Mouse (Mus musculus) liver, adult 2 months (tissue): ENCODE measurements at regions not wholly inside any gene's neighbourhood (a gene's known extent, or its start where the extent isn't known, plus 50 kb on each side); places are given as distances from the start of the nearest gene placed in this dataset.

ENCODE experiments used
- DNase-seq: peaks from one replicate; pipeline ENCODE4 v3.0.0-alpha.2; 2011; ENCODE audit warnings: low read depth, low spot score; ENCODE audit errors: extremely low read depth
- H3K27ac ChIP-seq: fragments of 200-500 bp; replicated peaks from 2 replicates; pipeline ENCODE4 v1.5.1; 2012; ENCODE audit warnings: low read depth, mild to moderate bottlenecking, control low read depth, inconsistent platforms, low read length; ENCODE audit not compliant: insufficient read depth
- H3K27me3 ChIP-seq: fragments of 200-500 bp; 2 replicates; pipeline ENCODE4 v1.6.1; 2012; ENCODE audit warnings: mild to moderate bottlenecking, moderate library complexity, low read length, inconsistent platforms; ENCODE audit not compliant: control insufficient read depth, insufficient read depth
- H3K36me3 ChIP-seq: fragments of 200-500 bp; 2 replicates; pipeline ENCODE4 v1.6.1; 2012; ENCODE audit warnings: low read length, inconsistent platforms; ENCODE audit not compliant: control insufficient read depth, insufficient read depth
- H3K4me1 ChIP-seq: fragments of 200-500 bp; 2 replicates; pipeline ENCODE4 v1.6.1; 2011; ENCODE audit warnings: low read length; ENCODE audit not compliant: control insufficient read depth, insufficient read depth
- H3K4me3 ChIP-seq: fragments of 200-500 bp; 2 replicates; pipeline ENCODE4 v1.5.1; 2011; ENCODE audit warnings: low read depth, mild to moderate bottlenecking, control low read depth, low read length, moderate library complexity; ENCODE audit not compliant: insufficient read depth
- H3K79me2 ChIP-seq: fragments of 200-500 bp; 2 replicates; pipeline ENCODE4 v1.6.1; 2012; ENCODE audit warnings: inconsistent platforms, mild to moderate bottlenecking, low read length, moderate library complexity; ENCODE audit not compliant: control insufficient read depth, insufficient read depth
- H3K9ac ChIP-seq: fragments of 200-500 bp; 2 replicates; pipeline ENCODE4 v1.6.1; 2012; ENCODE audit warnings: low read depth, mild to moderate bottlenecking, control low read depth, inconsistent platforms, low read length
- CTCF ChIP-seq: fragments of 200-500 bp; IDR thresholded peaks from 2 replicates; pipeline ENCODE4 v1.5.1; 2011; ENCODE audit warnings: low read depth, low read length, control low read depth
- POLR2A ChIP-seq: fragments of 200-500 bp; IDR thresholded peaks from 2 replicates; pipeline ENCODE4 v1.6.1; 2011; ENCODE audit warnings: low read length, control low read depth; ENCODE audit not compliant: insufficient read depth; ENCODE audit errors: extremely low read depth
- WGBS: fragments of 180-500 bp; shearing (Covaris S2); methylation state at CpG from one replicate; pipeline ENCODE4 v1.1.7; 2018; 5-methylcytosine and 5-hydroxymethylcytosine counted together

GRCm38 (mm10) chr15:87105951-87106350 is 438.1 kb upstream of the Fam19a5 start:
- WGBS: 86% methylated on average over 8 of the region's 8 CpGs
- no peak overlapping the region for H3K9ac ChIP-seq
- TF ChIP-seq CTCF (no peak), POLR2A (no peak)
- H3K27me3 ChIP-seq: peaks cover 5% of the 10 kb centered on the region; the same call in 1 of the 2 replicates
- no peaks in the 10 kb centered on the region for H3K79me2 ChIP-seq
- no peaks in the 10 kb centered on the region for H3K36me3 ChIP-seq
- no peak overlapping the region for H3K4me3 ChIP-seq
- no peak overlapping the region for H3K27ac ChIP-seq
- no peaks in the 10 kb centered on the region; the same call in 1 of the 2 replicates for H3K4me1 ChIP-seq
- no peak for DNase-seq

GRCm38 (mm10) chr15:87107701-87108100 is 436.4 kb upstream of the Fam19a5 start:
- TF ChIP-seq POLR2A (no peak), CTCF (no peak)
- DNase-seq: no peak
- H3K79me2 ChIP-seq: no peaks in the 10 kb centered on the region
- no peaks in the 10 kb centered on the region for H3K36me3 ChIP-seq
- no peak overlapping the region for H3K27ac ChIP-seq
- no peaks in the 10 kb centered on the region for H3K4me1 ChIP-seq
- no peak overlapping the region for H3K4me3 ChIP-seq
- WGBS: 71% methylated on average over 4 of the region's 4 CpGs
- no peak overlapping the region for H3K9ac ChIP-seq
- H3K27me3 ChIP-seq: peaks cover 5% of the 10 kb centered on the region; the same call in 1 of the 2 replicates

GRCm38 (mm10) chr15:87108411-87108810 is 435.7 kb upstream of the Fam19a5 start:
- Histone ChIP-seq H3K4me3 (no peak overlapping the region), H3K27ac (no peak overlapping the region), H3K79me2 (no peaks in the 10 kb centered on the region), H3K27me3 (peaks cover 5% of the 10 kb centered on the region; the same call in 1 of the 2 replicates), H3K9ac (no peak overlapping the region), H3K36me3 (no peaks in the 10 kb centered on the region), H3K4me1 (no peaks in the 10 kb centered on the region)
- no peak for DNase-seq
- 69% methylated on average over 7 of the region's 7 CpGs for WGBS
- TF ChIP-seq CTCF: no peak

GRCm38 (mm10) chr15:87122656-87123055 is 421.4 kb upstream of the Fam19a5 start:
- H3K79me2 ChIP-seq: no peaks in the 10 kb centered on the region
- H3K27me3 ChIP-seq: no peaks in the 10 kb centered on the region
- no peak overlapping the region for H3K27ac ChIP-seq
- no peak overlapping the region for H3K9ac ChIP-seq
- no peak for DNase-seq
- 18% methylated on average over 4 of the region's 4 CpGs for WGBS
- no peaks in the 10 kb centered on the region for H3K4me1 ChIP-seq
- no peak overlapping the region for H3K4me3 ChIP-seq
- H3K36me3 ChIP-seq: no peaks in the 10 kb centered on the region
- TF ChIP-seq POLR2A (no peak), CTCF (no peak)

GRCm38 (mm10) chr15:87125427-87126148 is 418.5 kb upstream of the Fam19a5 start:
- no peaks in the 10 kb centered on the region for H3K4me1 ChIP-seq
- 61% methylated on average over 6 of the region's 6 CpGs for WGBS
- no peaks in the 10 kb centered on the region for H3K27me3 ChIP-seq
- no peak for TF ChIP-seq POLR2A
- DNase-seq: no peak
- no peak overlapping the region for H3K4me3 ChIP-seq
- H3K79me2 ChIP-seq: no peaks in the 10 kb centered on the region
- H3K36me3 ChIP-seq: no peaks in the 10 kb centered on the region
- H3K27ac ChIP-seq: no peak overlapping the region
- no peak overlapping the region for H3K9ac ChIP-seq

GRCm38 (mm10) chr15:87138870-87139269 is 405.2 kb upstream of the Fam19a5 start:
- Histone ChIP-seq H3K4me3 (no peak overlapping the region), H3K9ac (no peak overlapping the region), H3K27me3 (no peaks in the 10 kb centered on the region; the same call in 1 of the 2 replicates), H3K79me2 (no peaks in the 10 kb centered on the region), H3K36me3 (no peaks in the 10 kb centered on the region), H3K27ac (no peak overlapping the region), H3K4me1 (no peaks in the 10 kb centered on the region)
- no peak for DNase-seq
- no peak for TF ChIP-seq CTCF
